Mouse (Mus musculus) heart, embryonic 13.5 days (tissue): Measurements from ENCODE around the gene Mcm8. TPM values are rescaled to one million over a fixed set of nuclear protein-coding genes. Genes with fewer than 3 reads are reported as not detected.

ENCODE experiments used
- ATAC-seq: fragments of 200-750 bp; cut with Nextera tagmentation; 2 replicates; pipeline ENCODE4 v1.8.0; 2017; ENCODE audit warnings: moderate TSS enrichment; ENCODE audit not compliant: insufficient number of reproducible peaks, low FRiP score, low TSS enrichment; ENCODE audit errors: extremely low read depth
- H3K27ac ChIP-seq: fragments of 300-500 bp; sonication (generic); replicated peaks from 2 replicates; pipeline ENCODE4 v1.5.1; 2015; ENCODE audit warnings: moderate library complexity, mild to moderate bottlenecking, inconsistent platforms
- H3K27me3 ChIP-seq: fragments of 300-500 bp; sonication (generic); replicated peaks from 2 replicates; pipeline ENCODE4 v1.6.1; 2015; ENCODE audit warnings: mild to moderate bottlenecking, inconsistent platforms
- H3K36me3 ChIP-seq: fragments of 300-500 bp; sonication (generic); 2 replicates; pipeline ENCODE4 v1.6.1; 2015; ENCODE audit warnings: mild to moderate bottlenecking, inconsistent platforms
- H3K4me1 ChIP-seq: fragments of 300-500 bp; sonication (generic); 2 replicates; pipeline ENCODE4 v1.6.1; 2015; ENCODE audit warnings: inconsistent platforms
- H3K4me2 ChIP-seq: fragments of 300-500 bp; sonication (generic); 2 replicates; pipeline ENCODE4 v1.6.1; 2015; ENCODE audit warnings: inconsistent platforms, mild to moderate bottlenecking, moderate library complexity
- H3K4me3 ChIP-seq: fragments of 300-500 bp; sonication (generic); 2 replicates; pipeline ENCODE4 v1.5.1; 2015; ENCODE audit warnings: moderate library complexity, mild to moderate bottlenecking, inconsistent platforms
- H3K9ac ChIP-seq: fragments of 300-500 bp; sonication (generic); 2 replicates; pipeline ENCODE4 v1.6.1; 2015; ENCODE audit warnings: inconsistent platforms, mild to moderate bottlenecking, moderate library complexity
- H3K9me3 ChIP-seq: fragments of 300-500 bp; sonication (generic); 2 replicates; pipeline ENCODE4 v1.6.1; 2016; ENCODE audit warnings: inconsistent platforms
- WGBS: fragments of 180-500 bp; shearing (Covaris S2); methylation state at CpG from one replicate; pipeline ENCODE4 v1.1.7; 2015; ENCODE audit warnings: mixed read lengths; 5-methylcytosine and 5-hydroxymethylcytosine counted together
- polyA plus RNA-seq: library from polyadenylated mRNA; unstranded; fragments of >200 nt; fragmentation: Nextera tagmentation; extraction: Ambion mirVana; gene quantifications from 2 replicates; pipeline ENCODE4 v1.2.1, GENCODE M21; 2015

Mcm8 gene
- polyA plus RNA-seq, 1 experiment from 2014 or later = 10.4 TPM

DNA sequence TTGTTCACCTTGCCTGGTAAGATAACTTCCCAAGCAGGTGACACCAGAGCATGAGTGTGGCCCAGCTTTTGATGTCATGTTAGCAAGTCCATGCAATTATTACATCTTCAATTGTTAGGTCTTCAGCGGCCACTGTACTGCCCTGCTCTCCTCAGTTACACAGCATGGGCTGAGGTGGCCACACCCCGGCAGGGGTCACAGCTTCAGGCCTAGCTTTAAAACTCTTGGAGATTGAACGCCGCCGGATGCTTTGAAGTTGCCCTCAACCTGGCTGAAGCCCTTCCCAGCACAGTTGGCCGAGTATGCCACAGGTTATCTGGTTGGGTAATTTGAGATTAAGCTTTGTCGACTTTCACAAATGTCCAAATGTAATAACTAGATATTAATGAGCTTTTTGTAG lies 31.6 kb downstream of the Mcm8 start:
- Histone ChIP-seq H3K4me1 (peaks cover 17% of the 10 kb centered on the region), H3K9ac (peak overlapping the region; percentile 94), H3K4me3 (peak overlapping the region; percentile 89), H3K27ac (no peak overlapping the region), H3K36me3 (peaks cover 27% of the 10 kb centered on the region), H3K27me3 (no peaks in the 10 kb centered on the region), H3K9me3 (no peaks in the 10 kb centered on the region), H3K4me2 (peak overlapping the region; percentile 76)
- 33% methylated on average over 7 of the region's 7 CpGs for WGBS
- no peak for ATAC-seq

GRCm38 (mm10) chr2:132848361-132848760 lies 32.4 kb downstream of the Mcm8 start:
- Histone ChIP-seq H3K4me2 (peak overlapping the region; percentile 76; the same call in 1 of the 2 replicates), H3K4me3 (peak overlapping the region; percentile 89), H3K27me3 (no peaks in the 10 kb centered on the region), H3K4me1 (peaks cover 17% of the 10 kb centered on the region), H3K27ac (no peak overlapping the region), H3K9me3 (no peaks in the 10 kb centered on the region), H3K9ac (no peak overlapping the region), H3K36me3 (peaks cover 25% of the 10 kb centered on the region)
- no peak for ATAC-seq
- WGBS = 88% methylated on average over 4 of the region's 4 CpGs

DNA sequence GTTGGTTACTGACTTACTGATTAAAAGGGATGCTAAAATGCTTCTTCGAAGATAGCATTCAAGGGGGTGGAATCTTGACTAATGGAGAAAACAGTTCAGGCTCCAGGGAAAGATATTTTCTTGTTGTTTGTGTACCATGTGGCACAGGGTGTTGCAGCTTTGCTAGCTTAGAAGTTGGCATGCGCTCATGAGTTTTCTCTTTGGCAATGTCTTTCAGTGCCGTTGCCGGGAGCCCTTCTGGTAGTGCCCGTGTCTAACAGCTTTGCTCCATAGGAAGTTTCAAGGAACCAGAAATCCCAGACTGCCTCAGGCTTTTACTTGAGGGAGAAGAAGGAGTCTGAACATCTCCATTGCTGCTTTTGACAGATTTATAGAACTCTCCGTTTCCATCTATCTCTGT lies 33.2 kb downstream of the Mcm8 start:
- no peak overlapping the region for H3K27ac ChIP-seq
- peaks cover 31% of the 10 kb centered on the region for H3K36me3 ChIP-seq
- ATAC-seq = no peak
- H3K4me3 ChIP-seq = no peak overlapping the region
- H3K4me2 ChIP-seq = no peak overlapping the region
- H3K27me3 ChIP-seq = no peaks in the 10 kb centered on the region
- peaks cover 17% of the 10 kb centered on the region for H3K4me1 ChIP-seq
- H3K9ac ChIP-seq = no peak overlapping the region
- H3K9me3 ChIP-seq = no peaks in the 10 kb centered on the region
- WGBS = 92% methylated on average over 6 of the region's 6 CpGs

DNA sequence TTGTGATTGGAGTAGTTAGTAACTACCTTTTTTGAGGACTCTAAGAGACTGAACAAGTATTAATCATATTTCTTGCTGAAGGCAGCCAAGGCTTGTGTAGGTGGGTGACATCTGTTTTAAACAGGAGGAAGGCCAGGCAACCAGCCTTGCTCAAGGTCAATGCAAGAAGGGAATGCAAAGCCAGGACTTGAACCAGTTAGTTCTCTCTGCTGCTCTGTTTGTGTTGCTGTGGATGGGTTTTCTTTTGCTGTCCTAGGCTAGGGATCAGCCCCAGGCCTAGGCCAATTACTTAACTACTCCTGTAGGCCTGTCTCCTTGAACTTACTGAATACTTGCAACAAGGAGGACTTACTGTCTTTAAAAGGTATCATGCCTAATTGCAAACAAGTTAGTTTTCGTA lies 37.1 kb downstream of the Mcm8 start:
- Histone ChIP-seq H3K9ac (no peak overlapping the region), H3K36me3 (peaks cover 34% of the 10 kb centered on the region), H3K27me3 (no peaks in the 10 kb centered on the region), H3K4me3 (no peak overlapping the region), H3K4me1 (peaks cover 10% of the 10 kb centered on the region), H3K9me3 (no peaks in the 10 kb centered on the region), H3K27ac (no peak overlapping the region), H3K4me2 (no peak overlapping the region)
- 88% methylated on average over 1 of the region's 1 CpGs for WGBS
- ATAC-seq = no peak

DNA sequence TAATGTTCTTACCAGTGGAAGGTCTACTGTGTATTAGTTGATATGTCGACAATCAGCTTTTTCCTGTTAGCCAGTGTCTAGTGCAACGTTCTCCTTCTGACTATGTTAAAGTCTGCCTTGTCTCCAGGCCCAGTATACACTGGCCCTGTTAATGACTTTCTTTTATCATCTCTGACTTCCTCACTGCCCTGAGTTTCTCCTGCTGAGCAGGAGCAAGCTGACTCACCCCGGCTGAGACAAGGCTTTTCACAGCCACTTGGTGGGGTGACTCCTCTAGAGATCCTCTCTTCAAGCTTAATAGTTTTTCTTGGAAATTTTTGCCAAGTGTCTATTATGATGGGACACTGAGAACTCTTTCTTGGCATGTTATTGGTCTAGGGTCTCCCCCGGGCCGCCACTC lies 40.4 kb downstream of the Mcm8 start:
- no peaks in the 10 kb centered on the region for H3K9me3 ChIP-seq
- no peak overlapping the region for H3K4me2 ChIP-seq
- H3K4me1 ChIP-seq = peaks cover 16% of the 10 kb centered on the region
- H3K4me3 ChIP-seq = no peak overlapping the region
- no peak overlapping the region for H3K27ac ChIP-seq
- H3K27me3 ChIP-seq = no peaks in the 10 kb centered on the region
- ATAC-seq = no peak
- H3K9ac ChIP-seq = no peak overlapping the region
- 65% methylated on average over 5 of the region's 5 CpGs for WGBS
- H3K36me3 ChIP-seq = peaks cover 18% of the 10 kb centered on the region

DNA sequence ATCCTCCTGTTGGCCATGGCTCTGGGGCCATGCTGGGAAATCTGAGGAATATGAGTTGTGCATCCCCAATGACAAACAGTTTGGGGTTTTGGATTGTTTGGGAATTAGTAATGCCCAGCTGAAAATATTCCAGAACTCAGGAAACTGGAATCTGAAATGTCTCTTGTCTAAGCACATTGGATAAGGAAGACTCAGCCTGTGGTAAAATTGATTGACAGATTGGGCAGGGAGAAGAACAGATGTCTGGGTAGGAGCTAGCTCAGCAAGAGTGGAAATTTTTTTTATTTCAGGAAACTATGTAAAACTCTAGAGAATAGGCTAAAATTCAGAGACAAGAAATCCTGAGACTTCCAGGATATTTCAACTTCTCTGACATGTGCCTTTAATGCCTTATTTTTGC lies 44.5 kb downstream of the Mcm8 start:
- no peaks in the 10 kb centered on the region for H3K27me3 ChIP-seq
- no peak for ATAC-seq
- no peaks in the 10 kb centered on the region for H3K9me3 ChIP-seq
- H3K4me2 ChIP-seq = no peak overlapping the region
- H3K36me3 ChIP-seq = peaks cover 20% of the 10 kb centered on the region
- no peak overlapping the region for H3K9ac ChIP-seq
- no peak overlapping the region for H3K27ac ChIP-seq
- no peak overlapping the region for H3K4me3 ChIP-seq
- H3K4me1 ChIP-seq = peaks cover 18% of the 10 kb centered on the region

DNA sequence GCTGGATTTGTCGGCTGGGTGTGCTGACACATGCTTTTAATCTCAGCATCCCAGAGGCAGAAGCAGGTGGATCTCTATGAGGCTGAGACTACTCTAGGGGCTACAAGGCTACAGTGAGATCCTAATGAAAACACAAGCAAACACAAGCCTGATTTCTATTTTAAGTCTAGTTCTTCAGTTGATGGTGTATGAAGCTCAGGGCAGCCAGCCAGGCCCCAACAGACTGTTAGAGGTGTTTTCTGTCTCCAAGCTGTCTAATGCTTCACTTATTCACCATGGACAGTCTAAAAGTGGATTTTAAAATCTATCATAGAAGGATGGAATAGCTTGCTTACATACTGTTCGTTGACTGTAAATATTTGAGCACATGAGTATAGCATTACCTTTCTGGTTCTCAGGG lies 45.5 kb downstream of the Mcm8 start:
- H3K4me2 ChIP-seq = no peak overlapping the region
- no peaks in the 10 kb centered on the region for H3K9me3 ChIP-seq
- no peaks in the 10 kb centered on the region for H3K27me3 ChIP-seq
- no peak overlapping the region for H3K9ac ChIP-seq
- H3K36me3 ChIP-seq = peaks cover 28% of the 10 kb centered on the region
- peaks cover 15% of the 10 kb centered on the region for H3K4me1 ChIP-seq
- ATAC-seq = no peak
- no peak overlapping the region for H3K27ac ChIP-seq
- H3K4me3 ChIP-seq = no peak overlapping the region
- WGBS = 84% methylated on average over 2 of the region's 2 CpGs

- no peak for ATAC-seq
- Histone ChIP-seq H3K27ac (no peak overlapping the region), H3K9me3 (no peaks in the 10 kb centered on the region), H3K4me3 (no peak overlapping the region), H3K36me3 (peaks cover 36% of the 10 kb centered on the region), H3K9ac (no peak overlapping the region), H3K27me3 (no peaks in the 10 kb centered on the region), H3K4me1 (peaks cover 14% of the 10 kb centered on the region), H3K4me2 (no peak overlapping the region)
- WGBS = 92% methylated on average over 2 of the region's 2 CpGs
These were observed 47.4 kb downstream of the Mcm8 start for GRCm38 (mm10) chr2:132863325-132863724.

- H3K36me3 ChIP-seq = peaks cover 36% of the 10 kb centered on the region
- no peak overlapping the region for H3K9ac ChIP-seq
- no peaks in the 10 kb centered on the region for H3K4me1 ChIP-seq
- 64% methylated on average over 5 of the region's 5 CpGs for WGBS
- ATAC-seq = no peak
- no peaks in the 10 kb centered on the region for H3K9me3 ChIP-seq
- no peak overlapping the region for H3K27ac ChIP-seq
- no peaks in the 10 kb centered on the region for H3K27me3 ChIP-seq
- H3K4me3 ChIP-seq = no peak overlapping the region
- H3K4me2 ChIP-seq = no peak overlapping the region
These were observed 51.6 kb downstream of the Mcm8 start for GRCm38 (mm10) chr2:132867521-132867920.

DNA sequence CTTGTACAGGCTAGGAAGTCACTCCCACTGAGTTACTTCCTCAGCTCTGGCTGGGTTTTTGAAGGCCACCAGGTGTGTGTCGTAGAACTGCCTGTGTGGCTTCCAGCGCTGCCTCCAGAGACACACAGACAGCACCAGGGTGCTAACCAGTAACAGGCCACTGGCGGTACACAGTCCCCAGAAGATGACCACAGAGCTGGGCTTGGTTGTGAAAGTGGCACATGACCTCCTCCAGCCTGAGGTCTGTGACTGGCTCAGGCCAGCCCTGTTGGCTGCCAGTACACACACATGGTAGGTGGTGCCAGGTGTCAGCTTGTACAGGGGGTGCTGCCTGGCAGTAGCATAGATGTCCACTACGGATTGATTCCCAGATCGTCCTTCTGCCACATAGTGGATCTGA lies 53.7 kb downstream of the Mcm8 start:
- H3K4me1 ChIP-seq = no peaks in the 10 kb centered on the region
- H3K4me2 ChIP-seq = no peak overlapping the region
- no peaks in the 10 kb centered on the region for H3K27me3 ChIP-seq
- no peaks in the 10 kb centered on the region for H3K9me3 ChIP-seq
- peaks cover 21% of the 10 kb centered on the region for H3K36me3 ChIP-seq
- H3K9ac ChIP-seq = no peak overlapping the region
- ATAC-seq = no peak
- no peak overlapping the region for H3K4me3 ChIP-seq
- WGBS = 76% methylated on average over 5 of the region's 5 CpGs
- H3K27ac ChIP-seq = no peak overlapping the region

GRCm38 (mm10) chr2:132870286-132870685 lies 54.3 kb downstream of the Mcm8 start:
- H3K36me3 ChIP-seq = peaks cover 18% of the 10 kb centered on the region

GRCm38 (mm10) chr2:132871663-132872062 lies 55.7 kb downstream of the Mcm8 start:
- H3K9ac ChIP-seq = no peak overlapping the region
- WGBS = 74% methylated on average over 3 of the region's 3 CpGs
- no peaks in the 10 kb centered on the region for H3K9me3 ChIP-seq
- H3K27ac ChIP-seq = no peak overlapping the region
- H3K4me1 ChIP-seq = no peaks in the 10 kb centered on the region
- H3K27me3 ChIP-seq = peaks cover 2% of the 10 kb centered on the region; the same call in 1 of the 2 replicates
- H3K4me2 ChIP-seq = no peak overlapping the region
- peaks cover 7% of the 10 kb centered on the region for H3K36me3 ChIP-seq
- no peak overlapping the region for H3K4me3 ChIP-seq
- no peak for ATAC-seq

More at GRCm38 (mm10) chr2:132870286-132870685, 54.3 kb downstream of the Mcm8 start:
- H3K27me3 ChIP-seq = no peaks in the 10 kb centered on the region
- H3K9ac ChIP-seq = no peak overlapping the region
- no peak for ATAC-seq
- no peaks in the 10 kb centered on the region for H3K4me1 ChIP-seq
- no peak overlapping the region for H3K4me3 ChIP-seq
- no peak overlapping the region for H3K27ac ChIP-seq
- no peaks in the 10 kb centered on the region for H3K9me3 ChIP-seq
- 70% methylated on average over 4 of the region's 4 CpGs for WGBS
- no peak overlapping the region for H3K4me2 ChIP-seq
